Mouse (Mus musculus): ENCODE results near the gene Lctl.
"Not testable (repeated sequence)": the region's sequence is repeated elsewhere in the genome, so short reads cannot be mapped to it uniquely, and the experiment has no call there.

The Lctl gene

GRCm38 (mm10) chr9:64120584-64121277, 3.8 kb downstream of the Lctl start:
- DNase-seq = peak; percentile 23

DNA sequence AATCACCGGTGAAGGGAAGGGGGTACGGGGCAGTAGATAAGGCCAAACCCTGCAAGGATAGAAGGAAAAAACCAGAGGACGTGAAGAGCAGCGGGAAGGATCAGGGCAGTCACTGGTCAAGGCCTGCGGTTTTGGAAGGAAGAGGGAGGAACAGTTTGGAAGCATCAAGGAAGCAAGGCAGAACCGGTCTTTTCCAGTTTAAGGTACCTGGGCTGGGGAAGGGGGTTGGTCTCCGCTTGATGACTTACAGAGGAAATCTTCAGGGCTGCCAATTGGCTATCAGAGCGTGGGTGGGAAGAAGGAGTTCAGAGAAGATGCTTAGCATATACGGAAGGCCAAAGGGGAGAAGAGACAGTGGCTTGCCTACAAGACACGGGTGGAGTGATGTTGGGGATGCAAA, 5.7 kb downstream of the Lctl start:
- DNase-seq = no peak

- not testable (repeated sequence) for DNase-seq
Observed at GRCm38 (mm10) chr9:64124846-64125245, 7.9 kb downstream of the Lctl start.

GRCm38 (mm10) chr9:64125307-64125706, 8.4 kb downstream of the Lctl start:
- DNase-seq = no peak

DNA sequence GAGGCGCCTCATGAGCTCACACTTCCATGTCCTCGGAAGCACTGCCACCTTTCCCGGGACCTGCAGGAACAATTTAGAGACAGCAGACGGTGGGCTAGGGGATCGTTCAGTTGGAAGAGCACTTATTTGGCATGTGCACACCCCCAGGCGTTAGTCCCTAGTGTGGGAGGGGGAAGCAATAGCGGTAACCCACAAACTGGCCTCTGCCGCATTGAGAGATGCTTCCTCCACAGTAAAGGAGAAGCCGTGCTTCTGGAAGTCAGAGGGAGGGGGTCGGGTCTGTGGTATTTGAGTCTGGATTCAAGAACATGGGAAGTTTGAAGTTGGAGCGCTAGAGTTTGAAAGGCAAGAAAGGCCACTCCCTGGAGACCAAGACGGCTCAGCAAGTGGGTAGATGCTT, 9.2 kb downstream of the Lctl start:
- DNase-seq = no peak

- DNase-seq = no peak
Observed at GRCm38 (mm10) chr9:64131623-64132022, 14.7 kb downstream of the Lctl start.

DNA sequence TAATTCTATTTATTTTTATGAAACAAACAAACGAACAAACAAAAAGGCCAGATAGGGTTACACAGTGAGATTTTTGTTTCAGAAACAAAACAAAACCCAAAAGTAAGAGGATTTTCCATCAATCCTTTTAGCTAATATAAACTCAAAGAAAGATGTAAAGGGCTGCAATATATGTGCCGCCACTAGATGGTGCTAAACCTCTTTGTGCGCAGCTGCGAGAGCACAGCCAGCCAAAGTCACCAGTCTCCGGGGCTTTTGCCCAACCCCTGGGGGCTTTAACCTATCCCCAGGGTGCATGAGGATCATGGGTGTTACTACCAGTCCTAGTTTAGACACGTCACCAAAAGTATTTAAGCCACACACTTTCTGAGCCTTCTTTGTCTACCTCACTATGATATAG, 21.9 kb downstream of the Lctl start:
- DNase-seq = peak; percentile 49

DNA sequence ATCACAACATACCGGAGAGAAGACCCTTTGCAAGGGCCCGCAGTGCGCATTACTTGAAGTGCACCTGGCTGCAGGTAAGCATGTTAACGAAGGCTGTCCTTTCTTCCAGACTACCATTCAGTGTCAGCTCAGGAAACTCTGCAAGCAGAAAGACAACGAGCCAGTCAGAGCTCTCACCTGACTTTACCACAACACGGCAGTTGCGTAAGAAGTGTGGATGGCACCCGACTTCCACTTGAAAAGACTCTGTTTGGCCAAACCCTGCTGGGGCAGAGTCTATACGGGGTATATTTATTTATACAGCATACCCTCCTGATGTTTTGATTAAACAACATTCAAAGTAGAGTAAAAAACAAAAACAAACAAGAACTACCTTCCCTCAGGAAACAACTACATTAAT, 22.9 kb downstream of the Lctl start:
- no peak for DNase-seq

GRCm38 (mm10) chr9:64156641-64157040, 39.7 kb downstream of the Lctl start:
- no peak for DNase-seq

- no peak for DNase-seq
Observed at GRCm38 (mm10) chr9:64160471-64160870, 43.5 kb downstream of the Lctl start.

GRCm38 (mm10) chr9:64169967-64170366, 53.0 kb downstream of the Lctl start:
- DNase-seq = not testable (repeated sequence)

DNA sequence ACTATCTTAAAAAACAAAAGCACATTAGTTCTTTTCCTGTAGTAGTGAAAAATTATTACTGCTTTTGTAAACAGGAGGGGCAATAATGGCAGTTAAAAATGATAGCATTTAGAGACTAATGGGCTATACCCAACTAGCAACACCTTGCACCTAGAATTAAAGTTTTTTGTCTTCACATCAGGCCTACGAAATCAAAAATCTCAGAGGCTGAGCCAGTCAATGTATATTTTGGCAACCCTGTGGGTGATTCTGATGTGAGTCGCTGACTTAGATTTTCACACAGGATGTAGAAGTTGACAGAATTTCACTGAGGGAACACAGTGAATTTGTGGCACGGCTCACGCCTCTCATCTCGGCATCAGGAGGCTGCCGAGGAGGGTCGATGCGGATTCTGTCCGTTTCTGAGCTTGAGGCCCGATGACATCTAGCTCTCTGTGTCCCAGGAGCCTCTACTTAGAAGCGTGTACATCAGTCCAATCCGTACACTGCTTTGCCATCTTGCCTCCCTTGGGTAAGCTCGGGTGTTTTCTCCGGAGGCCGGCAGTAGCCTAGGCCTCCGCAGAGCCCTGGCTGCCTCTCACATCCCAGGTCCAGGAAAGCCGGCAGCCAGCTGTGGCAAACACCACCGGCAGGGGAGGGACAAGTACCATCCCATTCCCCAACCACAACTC, 55.3 kb downstream of the Lctl start:
- no peak for DNase-seq

DNA sequence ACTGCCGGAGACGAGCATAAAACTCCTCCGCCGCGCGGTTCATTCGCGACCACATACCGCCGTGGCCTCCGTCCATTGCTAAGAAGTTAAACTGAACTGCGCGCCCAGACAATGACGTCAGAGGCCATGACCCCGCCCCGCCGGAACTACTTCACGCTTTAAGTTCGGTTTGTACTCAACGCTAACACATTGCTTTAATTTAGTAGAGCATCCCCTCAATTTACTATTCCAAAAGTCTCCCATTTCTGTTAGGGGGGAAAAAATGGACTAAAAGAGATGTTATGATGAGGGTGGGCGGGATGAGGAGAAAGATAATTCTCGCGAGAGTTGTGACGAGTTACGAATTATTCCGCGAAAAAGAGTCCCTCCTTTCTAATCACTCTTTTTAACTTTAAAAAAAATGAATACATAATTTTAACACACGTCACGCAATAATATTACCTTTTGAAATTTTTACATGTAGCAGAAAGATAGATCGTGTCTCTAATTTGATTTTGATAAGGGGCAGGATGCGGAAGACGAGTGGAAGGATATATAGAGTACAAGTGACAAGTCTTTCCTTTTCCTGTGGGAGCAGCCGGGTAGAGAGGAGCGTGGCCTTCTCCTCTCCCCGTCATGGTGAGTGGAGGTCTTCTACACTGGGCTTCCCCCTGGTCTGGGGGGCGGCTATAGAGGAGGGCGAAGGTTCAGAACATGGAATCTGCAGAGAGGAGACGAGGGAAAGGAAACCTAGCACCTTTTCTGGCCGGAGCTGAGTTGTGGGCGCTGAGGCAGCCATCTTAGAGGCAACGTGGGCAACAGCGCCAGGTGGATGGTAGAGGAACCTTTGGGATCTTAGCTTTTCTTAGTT, 56.1 kb downstream of the Lctl start, which contains the start of the genes Zwilch and Rpl4:
TSS of gene Zwilch (minus strand) at position 289 of the 850 bp plus-strand sequence.
TSS of gene Rpl4 (plus strand) at position 560 of the 850 bp plus-strand sequence.
- peak; percentile 83 for DNase-seq

DNA sequence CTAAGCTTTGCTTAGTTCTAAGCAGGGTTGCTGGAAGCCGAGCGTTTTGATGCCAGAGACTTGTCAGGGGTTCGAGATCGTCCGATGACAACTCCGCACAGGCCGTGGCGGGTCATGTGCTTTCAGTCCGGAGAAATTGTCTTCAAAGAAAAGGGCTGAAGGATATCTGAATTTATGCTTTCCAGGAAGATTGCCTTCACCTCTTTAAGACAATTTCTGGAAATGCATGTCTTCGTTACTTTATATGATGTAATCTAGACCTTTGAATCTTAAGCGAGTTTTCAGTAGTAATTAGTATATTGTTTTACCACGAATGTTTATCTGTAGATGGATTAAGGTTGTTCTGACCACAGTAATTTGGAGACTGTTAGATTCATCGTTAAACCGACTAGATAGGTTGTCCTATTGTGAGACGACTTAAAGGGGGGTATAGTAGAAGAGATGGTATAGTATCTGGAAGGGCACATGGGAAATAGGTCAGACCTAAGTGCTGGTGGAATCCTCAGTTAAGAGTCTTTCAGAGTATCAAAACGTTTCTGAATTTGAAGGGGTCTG, 56.8 kb downstream of the Lctl start:
- no peak for DNase-seq

- no peak for DNase-seq
Observed at GRCm38 (mm10) chr9:64174341-64174740, 57.4 kb downstream of the Lctl start.

DNA sequence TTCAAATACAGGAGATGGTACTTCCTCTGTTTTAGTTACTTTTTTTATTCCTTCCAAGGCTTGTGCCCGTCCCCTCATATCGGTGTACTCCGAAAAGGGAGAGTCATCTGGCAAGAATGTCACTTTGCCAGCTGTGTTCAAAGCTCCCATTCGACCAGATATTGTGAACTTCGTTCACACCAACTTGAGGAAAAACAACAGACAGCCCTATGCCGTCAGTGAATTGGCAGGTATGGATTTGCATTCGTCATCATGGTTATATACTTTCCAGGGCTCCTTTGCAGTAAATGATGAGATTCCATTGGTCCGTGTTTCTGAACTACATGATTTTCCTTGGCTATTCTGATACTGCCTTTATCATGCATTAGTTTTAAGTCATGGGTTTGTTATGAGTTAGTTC, 57.8 kb downstream of the Lctl start:
- DNase-seq = no peak

DNA sequence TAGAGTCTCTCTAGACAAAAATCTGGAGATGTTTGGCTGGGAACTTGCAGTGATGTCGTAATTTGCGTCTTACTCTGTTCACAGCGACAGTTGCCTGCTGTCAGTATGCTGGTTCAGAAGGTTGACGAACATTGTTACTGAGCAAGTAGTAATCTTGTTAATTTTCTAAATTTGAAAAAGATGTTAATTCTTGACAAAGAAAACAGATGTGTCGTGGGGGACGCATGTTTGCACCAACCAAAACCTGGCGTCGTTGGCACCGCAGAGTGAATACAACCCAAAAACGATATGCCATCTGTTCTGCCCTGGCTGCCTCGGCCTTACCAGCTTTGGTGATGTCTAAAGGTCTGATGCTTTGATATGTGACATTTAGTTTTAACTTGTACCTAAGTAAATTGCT, 58.4 kb downstream of the Lctl start:
- DNase-seq = no peak

- no peak for DNase-seq
Observed at GRCm38 (mm10) chr9:64178610-64178973, 61.6 kb downstream of the Lctl start.

GRCm38 (mm10) chr9:64178974-64179646, 62.2 kb downstream of the Lctl start, which contains the start of gene Snapc5:
Gene Snapc5, plus strand, starts transcription at chr9:64179274.
- peak; percentile 91 for DNase-seq

DNA sequence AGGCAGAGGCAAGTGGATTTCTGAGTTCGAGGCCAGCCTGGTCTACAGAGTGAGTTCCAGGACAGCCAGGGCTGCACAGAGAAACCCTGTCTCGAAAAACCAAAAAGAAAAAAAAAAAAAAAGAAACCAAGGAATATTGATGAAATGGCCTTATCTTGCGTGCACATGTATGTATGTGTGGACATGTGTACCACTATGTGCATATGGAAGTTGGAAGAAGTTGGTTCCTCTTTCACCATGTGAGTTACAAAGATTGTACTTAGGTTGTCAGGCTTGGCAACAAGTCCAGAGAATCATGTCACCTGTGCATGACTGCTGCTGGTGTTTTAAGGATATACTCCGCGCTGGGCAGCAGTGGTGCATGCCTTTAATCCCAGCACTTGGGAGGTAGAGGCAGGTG, 66.3 kb downstream of the Lctl start:
- DNase-seq = not testable (repeated sequence)

- no peak for DNase-seq
Observed at GRCm38 (mm10) chr9:64184166-64184840, 67.4 kb downstream of the Lctl start.

Measured in thymus, postnatal 25 days (tissue).